Mouse (Mus musculus) kidney, embryonic 15.5 days (tissue): Measurements from ENCODE around the gene 1700092M07Rik. TPM values are rescaled to one million over a fixed set of nuclear protein-coding genes. Genes with fewer than 3 reads are reported as not detected.
"Not testable (repeated sequence)": the region's sequence is repeated elsewhere in the genome, so short reads cannot be mapped to it uniquely, and the experiment has no call there.

ENCODE experiments used
- ATAC-seq: fragments of 200-750 bp; cut with Nextera tagmentation; replicated peaks from 2 replicates; pipeline ENCODE4 v1.8.0; 2017; ENCODE audit warnings: moderate TSS enrichment; ENCODE audit not compliant: low FRiP score
- H3K27ac ChIP-seq: fragments of 300-500 bp; sonication (generic); 2 replicates; pipeline ENCODE4 v1.5.1; 2015; ENCODE audit warnings: mild to moderate bottlenecking, inconsistent platforms
- H3K27me3 ChIP-seq: fragments of 300-500 bp; sonication (generic); 2 replicates; pipeline ENCODE4 v1.6.1; 2015; ENCODE audit warnings: inconsistent platforms
- H3K36me3 ChIP-seq: fragments of 300-500 bp; sonication (generic); 2 replicates; pipeline ENCODE4 v1.6.1; 2015; ENCODE audit warnings: inconsistent platforms
- H3K4me1 ChIP-seq: fragments of 300-500 bp; sonication (generic); 2 replicates; pipeline ENCODE4 v1.6.1; 2015; ENCODE audit warnings: inconsistent platforms
- H3K4me2 ChIP-seq: fragments of 300-500 bp; sonication (generic); 2 replicates; pipeline ENCODE4 v1.6.1; 2015; ENCODE audit warnings: moderate library complexity, mild to moderate bottlenecking, inconsistent platforms
- H3K4me3 ChIP-seq: fragments of 300-500 bp; sonication (generic); replicated peaks from 2 replicates; pipeline ENCODE4 v1.5.1; 2015; ENCODE audit warnings: mild to moderate bottlenecking, inconsistent platforms
- H3K9ac ChIP-seq: fragments of 300-500 bp; sonication (generic); 2 replicates; pipeline ENCODE4 v1.6.1; 2015; ENCODE audit warnings: mild to moderate bottlenecking, inconsistent platforms
- H3K9me3 ChIP-seq: fragments of 300-500 bp; sonication (generic); replicated peaks from 2 replicates; pipeline ENCODE4 v1.6.1; 2016; ENCODE audit warnings: inconsistent platforms
- WGBS: fragments of 180-500 bp; shearing (Covaris S2); methylation state at CpG from one replicate; pipeline ENCODE4 v1.1.7; 2015; ENCODE audit warnings: mixed read lengths; 5-methylcytosine and 5-hydroxymethylcytosine counted together
- polyA plus RNA-seq: library from polyadenylated mRNA; unstranded; fragments of >200 nt; fragmentation: Nextera tagmentation; extraction: Ambion mirVana; gene quantifications from 2 replicates; pipeline ENCODE4 v1.2.1, GENCODE M21; 2015

Gene 1700092M07Rik
- polyA plus RNA-seq, 1 experiment from 2014 or later = 2.6 TPM

DNA sequence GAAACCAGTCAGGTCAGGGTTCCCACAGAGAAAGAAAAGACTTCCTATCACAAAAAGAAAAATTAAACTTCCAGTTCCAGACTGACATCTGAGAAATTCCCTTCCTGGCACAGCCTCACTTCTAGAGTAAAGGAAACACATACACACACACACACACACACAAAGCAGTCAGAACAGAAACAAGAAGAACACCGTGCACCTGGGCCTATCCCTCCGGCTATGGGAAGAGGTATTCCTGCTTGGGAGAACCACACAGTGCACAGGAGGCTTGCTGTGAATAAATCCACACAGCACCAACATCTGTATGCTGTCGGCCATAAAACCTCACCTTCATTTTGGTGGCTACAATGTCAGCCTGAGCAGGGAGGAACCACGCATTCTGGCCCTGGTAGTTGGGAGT, 29.0 kb upstream of the 1700092M07Rik start:
- Histone ChIP-seq H3K27ac (peak overlapping the region; percentile 97), H3K36me3 (peaks cover 52% of the 10 kb centered on the region), H3K4me1 (peaks cover 34% of the 10 kb centered on the region), H3K9ac (peak overlapping the region; percentile 83), H3K27me3 (no peaks in the 10 kb centered on the region), H3K9me3 (no peaks in the 10 kb centered on the region), H3K4me3 (peak overlapping the region; percentile 87), H3K4me2 (peak overlapping the region; percentile 77)
- WGBS = 50% methylated on average over 4 of the region's 4 CpGs
- ATAC-seq = no peak

DNA sequence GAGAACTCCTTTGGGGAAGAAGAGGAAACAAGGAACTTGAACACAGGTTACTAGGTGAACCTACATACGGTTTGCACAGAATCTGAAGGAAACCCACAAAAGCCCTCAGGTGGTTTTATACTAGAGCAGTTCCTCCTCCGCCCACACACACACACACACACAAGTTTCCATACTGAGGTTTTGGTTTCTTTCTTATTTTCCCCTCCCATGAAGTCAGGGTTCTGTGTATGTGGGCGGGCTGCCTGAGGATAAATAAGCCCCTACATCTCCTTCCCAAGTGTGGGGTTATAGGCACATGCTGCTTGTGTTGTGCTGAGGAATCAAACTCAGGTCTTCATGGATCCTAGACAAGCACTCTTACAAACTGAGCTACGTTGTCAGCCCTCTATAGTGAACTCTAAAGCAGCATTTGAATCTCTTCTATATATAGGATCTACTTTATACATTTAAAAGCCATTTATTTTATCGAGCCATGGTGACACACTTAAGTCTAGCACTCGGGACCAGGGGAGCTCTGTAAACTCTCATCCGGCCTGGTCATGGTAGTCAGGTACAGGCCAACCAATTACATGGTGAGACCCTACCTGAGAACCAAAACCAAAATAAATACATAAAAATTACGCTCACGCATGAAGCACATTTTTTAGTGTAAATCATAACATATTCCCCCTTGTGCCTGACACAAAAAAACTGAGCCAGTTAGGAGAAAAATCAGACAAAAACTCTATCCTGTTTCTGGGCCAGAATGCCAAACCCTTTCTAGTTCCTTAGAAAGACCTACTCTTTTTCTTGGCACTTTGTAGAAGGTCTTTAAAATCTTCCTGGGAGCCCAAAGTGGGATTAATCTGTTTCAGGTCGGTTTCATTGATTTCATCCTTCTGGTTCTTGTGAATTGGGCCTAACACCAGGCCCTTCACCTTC, 28.3 kb upstream of the 1700092M07Rik start:
- H3K9ac ChIP-seq = peak overlapping the region; percentile 83
- no peak for ATAC-seq
- H3K27me3 ChIP-seq = no peaks in the 10 kb centered on the region
- H3K27ac ChIP-seq = peak overlapping the region; percentile 97
- peaks cover 34% of the 10 kb centered on the region for H3K4me1 ChIP-seq
- peak overlapping the region; percentile 87 for H3K4me3 ChIP-seq
- WGBS = 52% methylated on average over 10 of the region's 10 CpGs
- peaks cover 45% of the 10 kb centered on the region for H3K36me3 ChIP-seq
- no peaks in the 10 kb centered on the region for H3K9me3 ChIP-seq
- peak overlapping the region; percentile 77 for H3K4me2 ChIP-seq

DNA sequence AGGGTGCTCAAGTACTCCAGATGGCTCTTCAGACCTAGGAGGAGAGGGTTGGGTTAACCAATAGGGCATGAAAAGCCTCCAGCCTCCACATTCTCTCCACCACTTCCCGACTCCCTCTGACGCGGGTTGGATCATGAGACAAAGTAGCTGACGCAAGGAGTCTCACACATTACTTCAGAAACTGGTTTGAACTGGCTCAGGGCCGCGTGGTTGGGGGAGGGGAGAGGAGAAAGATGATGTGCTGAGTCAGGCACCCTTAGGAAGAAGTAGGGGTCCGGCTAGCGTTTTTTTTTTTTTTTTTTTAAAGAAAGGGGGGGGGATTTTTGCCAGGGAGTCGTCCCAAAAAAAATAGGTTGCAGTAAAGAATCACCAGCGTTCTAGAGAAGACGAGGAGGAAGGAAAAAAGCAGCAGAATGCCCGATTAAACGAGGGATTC, 27.6 kb upstream of the 1700092M07Rik start:
- Histone ChIP-seq H3K9me3 (no peaks in the 10 kb centered on the region), H3K27me3 (no peaks in the 10 kb centered on the region), H3K4me2 (peak overlapping the region; percentile 77), H3K36me3 (peaks cover 38% of the 10 kb centered on the region), H3K9ac (peak overlapping the region; percentile 83), H3K4me3 (peak overlapping the region; percentile 87), H3K4me1 (peaks cover 34% of the 10 kb centered on the region), H3K27ac (peak overlapping the region; percentile 97)
- ATAC-seq = peak; percentile 77
- WGBS = under 1% methylated on average over 13 of the region's 13 CpGs

DNA sequence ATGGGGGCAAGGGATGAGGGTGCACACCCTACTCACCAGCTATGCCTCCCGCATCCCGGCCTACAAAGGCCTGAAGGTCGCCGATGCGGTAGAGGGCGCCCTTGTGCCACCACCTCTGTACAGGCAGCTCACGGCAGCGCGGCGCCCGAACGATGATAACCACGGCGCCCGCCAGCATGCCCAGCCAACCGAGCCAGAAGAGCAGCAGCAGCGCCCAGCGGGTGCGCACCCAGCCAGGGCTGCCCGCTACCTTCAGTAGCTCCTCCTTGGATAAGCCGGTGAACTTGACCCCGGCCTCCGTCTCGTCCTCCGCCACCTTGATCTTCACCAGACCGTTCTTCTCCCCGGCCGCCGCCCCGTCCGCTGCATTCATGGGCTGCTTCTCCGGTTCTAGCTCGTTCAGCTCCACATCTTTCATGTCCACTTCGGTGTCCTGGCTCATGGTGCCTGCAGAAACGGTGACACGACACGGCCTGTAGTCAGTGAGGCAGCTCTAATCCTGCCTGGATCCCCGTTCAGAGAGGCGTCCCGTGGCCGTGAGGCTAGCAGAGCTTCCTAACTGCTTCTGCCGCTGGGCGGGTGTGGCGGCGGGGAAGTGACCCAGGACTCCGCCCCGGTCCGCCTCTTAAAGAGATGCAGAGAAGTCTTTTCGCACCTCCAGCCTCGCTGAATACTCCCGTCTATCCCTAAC, 27.1 kb upstream of the 1700092M07Rik start:
- Histone ChIP-seq H3K4me2 (peak overlapping the region; percentile 77), H3K27ac (peak overlapping the region; percentile 97), H3K36me3 (peaks cover 32% of the 10 kb centered on the region), H3K27me3 (no peaks in the 10 kb centered on the region), H3K4me3 (peak overlapping the region; percentile 87), H3K9ac (peak overlapping the region; percentile 83), H3K4me1 (peaks cover 34% of the 10 kb centered on the region), H3K9me3 (no peaks in the 10 kb centered on the region)
- WGBS = under 1% methylated on average over 51 of the region's 51 CpGs
- ATAC-seq = peak; percentile 94

DNA sequence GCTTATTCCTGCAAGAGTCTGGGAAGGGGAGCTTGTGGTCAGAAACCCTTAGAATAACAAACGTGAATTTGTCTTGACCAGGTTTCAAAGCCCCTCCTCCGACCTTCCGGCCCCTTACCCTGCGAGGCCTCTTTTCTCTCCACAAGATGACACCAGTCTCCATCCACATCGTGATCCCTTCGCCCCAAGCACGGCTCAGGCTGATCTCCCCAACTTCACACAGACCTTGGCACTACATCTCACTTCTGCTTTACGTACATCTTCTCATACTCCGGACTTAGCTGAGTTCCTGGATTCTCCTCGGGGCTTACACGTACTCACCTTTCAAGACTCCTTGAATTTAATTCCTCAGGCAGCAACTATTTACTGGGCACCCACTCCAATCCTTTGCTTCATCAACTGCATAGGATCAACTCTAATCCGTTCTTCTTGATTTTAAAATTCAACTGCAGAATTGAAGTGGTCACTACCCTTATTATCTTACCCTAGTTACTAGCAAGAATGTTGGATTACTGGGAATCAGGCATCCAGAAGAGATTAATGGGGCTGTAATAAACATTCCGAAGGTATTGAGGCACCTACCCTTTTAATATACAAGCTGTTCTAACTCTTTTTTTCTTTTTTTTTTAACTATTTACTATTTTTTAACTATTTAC, 26.4 kb upstream of the 1700092M07Rik start:
- Histone ChIP-seq H3K4me3 (peak overlapping the region; percentile 87), H3K4me1 (peaks cover 34% of the 10 kb centered on the region), H3K36me3 (peaks cover 26% of the 10 kb centered on the region), H3K4me2 (peak overlapping the region; percentile 77), H3K9me3 (no peaks in the 10 kb centered on the region), H3K9ac (peak overlapping the region; percentile 83), H3K27me3 (no peaks in the 10 kb centered on the region), H3K27ac (peak overlapping the region; percentile 97)
- WGBS = 4% methylated on average over 13 of the region's 13 CpGs
- peak; percentile 15; the same call in 1 of the 2 replicates for ATAC-seq

DNA sequence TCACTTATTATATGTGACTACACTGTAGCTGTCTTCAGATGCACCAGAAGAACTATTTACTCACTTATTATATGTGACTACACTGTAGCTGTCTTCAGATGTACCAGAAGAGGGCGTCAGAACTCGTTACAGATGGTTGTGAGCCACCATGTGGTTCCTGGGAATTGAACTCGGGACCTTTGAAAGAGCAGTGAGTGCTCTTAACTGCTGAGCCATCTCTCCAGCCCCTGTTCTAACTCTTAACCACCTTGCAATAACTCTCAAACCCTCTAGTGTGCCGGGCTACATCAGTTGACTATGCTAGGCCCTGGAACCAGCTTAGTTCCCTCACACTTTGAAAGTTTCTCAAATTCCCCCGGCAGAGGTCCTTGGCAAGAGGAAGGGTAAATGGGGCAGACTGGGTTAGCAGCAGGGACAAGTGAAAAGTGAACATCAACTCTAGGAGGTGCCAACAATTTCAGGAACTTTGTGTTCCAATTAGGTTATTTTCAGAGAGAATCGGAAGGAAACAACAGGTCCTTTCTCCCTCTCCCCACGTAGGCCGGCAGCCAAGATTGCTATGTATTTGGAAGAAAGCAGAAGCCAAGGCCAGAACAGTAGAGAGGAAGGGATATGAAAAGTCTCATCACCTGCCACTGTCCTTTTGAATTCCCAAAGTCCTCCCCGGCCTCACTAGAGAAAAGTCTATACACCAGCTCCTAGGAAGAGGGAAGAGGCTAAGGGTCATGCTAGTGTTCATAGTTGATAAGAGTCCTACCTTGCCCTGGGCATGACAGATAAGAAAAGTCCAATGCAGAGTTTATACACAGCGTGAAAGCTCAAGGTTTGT, 25.7 kb upstream of the 1700092M07Rik start:
- WGBS = 75% methylated on average over 10 of the region's 10 CpGs
- Histone ChIP-seq H3K9ac (no peak overlapping the region), H3K4me2 (peak overlapping the region; percentile 77; the same call in 1 of the 2 replicates), H3K36me3 (peaks cover 18% of the 10 kb centered on the region), H3K4me1 (peaks cover 34% of the 10 kb centered on the region), H3K27ac (no peak overlapping the region), H3K27me3 (no peaks in the 10 kb centered on the region), H3K4me3 (no peak overlapping the region), H3K9me3 (no peaks in the 10 kb centered on the region)
- no peak for ATAC-seq

DNA sequence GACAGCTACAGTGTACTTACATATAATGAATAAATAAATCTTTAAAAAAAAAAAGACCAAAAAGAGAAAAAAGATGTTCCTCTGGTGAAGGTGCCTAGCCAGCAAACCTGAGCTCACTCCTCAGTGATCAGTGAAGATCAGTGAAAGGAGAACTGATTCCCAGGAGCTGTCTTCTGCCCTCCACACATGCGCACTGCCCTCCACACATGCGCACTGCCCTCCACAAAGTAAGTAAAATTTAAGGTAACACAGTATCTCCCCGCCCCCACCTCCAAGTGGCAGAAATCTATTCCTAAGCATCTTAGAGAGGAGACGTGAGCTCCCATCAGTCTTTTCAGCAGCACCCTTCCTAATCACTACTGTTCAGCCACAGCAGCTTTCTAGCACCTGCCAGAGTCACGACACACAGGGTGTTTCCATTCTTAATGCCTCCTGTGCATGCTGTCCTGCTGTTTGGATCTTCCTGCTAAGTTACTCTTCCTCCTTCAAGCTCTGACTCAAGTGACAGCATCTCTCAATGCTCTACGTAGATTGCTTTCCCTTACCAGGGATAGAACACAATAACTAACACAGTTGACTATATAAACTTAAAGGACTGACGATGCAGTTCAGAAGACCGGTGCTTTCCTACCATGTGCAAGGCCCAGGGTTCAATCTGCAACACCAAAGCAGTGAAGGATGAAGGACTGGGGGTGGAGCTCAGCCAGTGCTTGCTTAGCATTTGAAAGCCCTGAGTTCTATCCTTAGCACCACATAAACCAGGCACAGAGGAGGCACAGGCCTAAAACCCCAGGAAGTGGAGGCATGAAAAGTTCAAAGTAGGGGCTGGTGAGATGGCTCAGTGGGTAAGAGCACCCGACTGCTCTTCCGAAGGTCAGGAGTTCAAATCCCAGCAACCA, 24.4 kb upstream of the 1700092M07Rik start:
- Histone ChIP-seq H3K27me3 (no peaks in the 10 kb centered on the region), H3K4me3 (no peak overlapping the region), H3K9me3 (no peaks in the 10 kb centered on the region), H3K4me2 (no peak overlapping the region), H3K9ac (no peak overlapping the region), H3K4me1 (peaks cover 21% of the 10 kb centered on the region), H3K27ac (no peak overlapping the region), H3K36me3 (peaks cover 6% of the 10 kb centered on the region)
- 76% methylated on average over 10 of the region's 10 CpGs for WGBS
- no peak for ATAC-seq

DNA sequence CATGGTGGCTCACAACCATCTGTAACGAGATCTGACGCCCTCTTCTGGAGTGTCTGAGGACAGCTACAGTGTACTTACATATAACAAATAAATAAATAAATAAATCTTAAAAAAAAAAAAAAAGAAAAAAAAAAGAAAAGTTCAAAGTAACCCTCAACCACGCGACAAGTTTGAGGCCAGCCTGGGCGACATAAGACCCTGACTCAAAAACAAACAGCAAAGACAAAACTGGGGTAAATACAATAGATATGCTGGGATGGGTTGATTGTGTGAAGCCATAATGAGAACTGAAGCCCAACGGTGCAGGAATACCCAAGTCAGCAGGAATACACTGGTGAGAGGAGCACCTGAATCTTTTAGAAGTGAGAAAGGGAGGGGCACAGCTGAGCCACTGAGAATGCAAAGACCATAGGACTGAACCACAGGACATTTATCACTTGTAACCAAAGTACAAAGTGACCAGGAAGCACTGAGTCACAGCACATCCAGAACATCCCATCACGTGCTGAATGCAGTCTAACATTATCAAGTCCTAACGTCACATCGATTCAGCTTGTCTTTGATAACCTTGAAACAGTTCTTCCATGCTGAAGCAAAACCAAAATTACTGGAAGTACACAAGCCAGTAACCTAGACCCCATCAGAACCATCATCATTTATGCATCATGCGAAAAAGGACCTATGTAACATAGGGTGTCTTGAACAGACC, 23.6 kb upstream of the 1700092M07Rik start:
- Histone ChIP-seq H3K27me3 (no peaks in the 10 kb centered on the region), H3K4me1 (peaks cover 22% of the 10 kb centered on the region), H3K9ac (no peak overlapping the region), H3K36me3 (no peaks in the 10 kb centered on the region; the same call in 1 of the 2 replicates), H3K9me3 (no peaks in the 10 kb centered on the region), H3K4me2 (no peak overlapping the region), H3K27ac (no peak overlapping the region), H3K4me3 (no peak overlapping the region)
- no peak for ATAC-seq
- WGBS = 80% methylated on average over 9 of the region's 10 CpGs

DNA sequence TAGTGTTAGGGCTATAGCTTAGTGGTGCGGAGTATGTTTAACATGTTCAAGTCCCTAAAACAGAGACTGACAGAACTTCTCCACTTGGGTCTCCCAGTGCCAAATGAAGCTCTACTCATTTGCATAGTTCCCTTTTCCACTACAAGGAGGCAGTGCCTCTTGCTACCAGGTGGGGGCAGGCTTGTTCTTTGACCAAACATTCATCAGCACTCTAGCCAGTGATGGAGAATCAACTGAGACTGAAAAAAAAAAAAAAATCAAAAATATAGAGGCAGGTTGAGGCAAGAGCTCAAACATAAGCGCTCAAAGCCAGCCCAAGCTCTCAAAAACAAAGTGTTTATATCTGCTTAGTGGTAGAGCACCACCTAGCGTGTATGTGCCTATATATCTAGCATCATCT, 22.2 kb upstream of the 1700092M07Rik start:
- Histone ChIP-seq H3K9me3 (no peaks in the 10 kb centered on the region), H3K27ac (no peak overlapping the region), H3K4me3 (no peak overlapping the region), H3K4me1 (peaks cover 21% of the 10 kb centered on the region), H3K36me3 (no peaks in the 10 kb centered on the region), H3K4me2 (no peak overlapping the region), H3K9ac (no peak overlapping the region), H3K27me3 (no peaks in the 10 kb centered on the region)
- 84% methylated on average over 3 of the region's 3 CpGs for WGBS
- no peak for ATAC-seq

DNA sequence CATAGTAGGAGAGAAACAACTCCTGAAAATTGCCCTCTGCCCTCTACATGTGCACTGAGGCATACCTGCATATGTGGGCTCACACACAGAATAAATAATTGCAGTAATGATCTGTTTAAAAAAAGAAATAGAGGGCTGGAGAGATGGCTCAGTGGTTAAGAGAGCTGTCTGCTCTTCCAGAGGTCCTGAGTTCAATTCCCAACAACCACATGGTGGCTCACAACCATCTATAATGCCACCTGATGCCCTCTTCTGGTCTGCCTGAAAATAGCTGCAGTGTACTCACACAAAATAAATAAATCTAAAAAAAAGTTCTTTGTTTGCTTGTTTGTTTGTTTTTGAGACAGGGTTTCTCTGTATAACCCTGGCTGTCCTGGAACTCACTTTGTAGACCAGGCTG, 21.5 kb upstream of the 1700092M07Rik start:
- H3K27ac ChIP-seq, H3K4me3 ChIP-seq, H3K4me2 ChIP-seq, H3K27me3 ChIP-seq, ATAC-seq, H3K9ac ChIP-seq, H3K9me3 ChIP-seq, H3K36me3 ChIP-seq: not testable (repeated sequence)
- H3K4me1 ChIP-seq = peaks cover 18% of the 10 kb centered on the region
